ENCODE assay signal across 10 mouse cellular contexts in the genomic region with DNA sequence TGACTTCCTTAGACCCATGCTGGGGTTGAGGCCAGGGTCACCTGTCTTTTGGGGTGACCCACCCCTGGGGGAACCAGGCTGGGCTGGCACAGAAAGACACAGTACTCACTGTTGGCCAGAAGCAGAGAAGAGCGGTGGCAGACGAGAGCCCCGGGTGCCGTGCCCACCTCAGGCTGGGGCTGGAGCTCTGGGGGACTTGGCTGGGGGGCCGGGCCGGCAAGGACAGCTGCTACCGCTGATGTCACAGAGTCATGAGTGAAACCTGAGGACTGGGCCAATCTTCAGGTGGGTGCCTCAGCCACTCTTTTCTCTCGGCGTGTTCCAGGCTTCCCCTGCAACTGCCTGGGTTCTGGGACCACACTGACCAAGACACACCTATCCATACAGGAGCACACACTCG. TPM values are rescaled to one million over a fixed set of nuclear protein-coding genes. Genes with fewer than 3 reads are reported as not detected.
A peak's percentile ranks its signal among the peaks of the same experiment; 100 is the strongest.
DNase-seq lines count a peak whose midpoint lies in the region; ATAC-seq and TF ChIP-seq lines count a peak whose summit lies in the region.
"Had no signal": no experiment of that assay in that cellular context is flagged by ENCODE, and none has a peak within 500 bp of the region (broad histone marks: within the 10 kb centered on the region; RNA-seq: fewer than 3 reads in every experiment).

A gene (plus strand): TSS at position 107 of the 400 bp plus-strand sequence.

- no peak within 1 kb of the TSS for H3K27ac ChIP-seq in intestine, embryonic 14.5 days (ENCODE audit: low read depth)
- H3K27ac ChIP-seq in intestine, embryonic 16.5 days (ENCODE audit: low read length), result no peak within 1 kb of the TSS
- H3K27ac ChIP-seq in ES-E14 (ENCODE audit: insufficient read depth, low read depth, low read length, poor library complexity, severe bottlenecking), result no peak within 1 kb of the TSS
- H3K27ac ChIP-seq in intestine, embryonic 15.5 days, result no peak within 1 kb of the TSS

- no peak within 1 kb of the TSS for H3K4me3 ChIP-seq in intestine, embryonic 14.5 days (ENCODE audit: low read depth, low read length)
- H3K4me3 ChIP-seq in intestine, embryonic 16.5 days (ENCODE audit: low read length), result no peak within 1 kb of the TSS
- H3K4me3 ChIP-seq in E14TG2a.4 (replicated peaks; ENCODE audit: low read length) (peak within 1 kb of the TSS; percentile 39), ES-E14 (ENCODE audit: insufficient read depth in 1 of 2, low read depth in 1 of 2, low read length in 2 of 2, poor library complexity in 1 of 2, severe bottlenecking in 1 of 2) (peak within 1 kb of the TSS; percentile 19 to 30; a peak in 2 of 4 replicates)
- H3K4me3 ChIP-seq in intestine, embryonic 15.5 days (replicated peaks), result no peak within 1 kb of the TSS

- 62% methylated on average over 10 of the region's 10 CpGs for WGBS in intestine, embryonic 14.5 days
- 46% methylated on average over 10 of the region's 10 CpGs for WGBS in intestine, embryonic 16.5 days
- 49% methylated on average over 10 of the region's 10 CpGs for WGBS in intestine, embryonic 15.5 days

- H3K27me3 ChIP-seq in intestine, embryonic 14.5 days (replicated peaks; ENCODE audit: control insufficient read depth, insufficient read depth, low read length), result no peaks in the 10 kb centered on the region
- H3K27me3 ChIP-seq in intestine, embryonic 16.5 days (replicated peaks; ENCODE audit: control insufficient read depth, insufficient read depth, low read length), result no peaks in the 10 kb centered on the region
- H3K27me3 ChIP-seq in E14TG2a.4 (ENCODE audit: insufficient read depth, low read length), result peaks cover 13% of the 10 kb centered on the region
- no peaks in the 10 kb centered on the region for H3K27me3 ChIP-seq in intestine, embryonic 15.5 days (replicated peaks)

- ATAC-seq in intestine, embryonic 14.5 days (replicated peaks; ENCODE audit: low FRiP score, low TSS enrichment, low read depth), result no peak
- no peak for ATAC-seq in intestine, embryonic 16.5 days
- no peak for ATAC-seq in intestine, embryonic 15.5 days

- TF ChIP-seq CTCF in E14TG2a.4 (conservative IDR thresholded peaks at IDR 0.05; ENCODE audit: low read length), result no peak

- 0 out of 2 replicates have a peak, but pooled peaks cover 6% of the 10 kb centered on the region for H3K4me1 ChIP-seq in intestine, embryonic 14.5 days (replicated peaks; ENCODE audit: control insufficient read depth, insufficient read depth, low read length)
- H3K4me1 ChIP-seq in intestine, embryonic 16.5 days (ENCODE audit: control insufficient read depth, insufficient read depth, low read length), result no peaks in the 10 kb centered on the region
- H3K4me1 ChIP-seq in E14TG2a.4 (replicated peaks; ENCODE audit: low read depth, low read length), result peaks cover 19% of the 10 kb centered on the region; the same call in 1 of the 2 replicates
- peaks cover 0 to 9% of the 10 kb centered on the region in 2 experiments; a peak in 1 of 4 replicates for H3K4me1 ChIP-seq in ES-E14 (ENCODE audit: control insufficient read depth in 2 of 2, insufficient read depth in 2 of 2, low read length in 2 of 2, poor library complexity in 1 of 2)
- H3K4me1 ChIP-seq in intestine, embryonic 15.5 days (replicated peaks), result peaks cover 13% of the 10 kb centered on the region

- peak within 1 kb of the TSS; percentile 16; the same call in 1 of the 2 replicates for H3K9ac ChIP-seq in intestine, embryonic 14.5 days (ENCODE audit: low read length)
- H3K9ac ChIP-seq in intestine, embryonic 16.5 days (ENCODE audit: low read depth, low read length), result no peak within 1 kb of the TSS; the same call in 1 of the 2 replicates
- no peak within 1 kb of the TSS for H3K9ac ChIP-seq in ES-E14 (ENCODE audit: insufficient read depth, low read depth, low read length, poor library complexity, severe bottlenecking)
- H3K9ac ChIP-seq in intestine, embryonic 15.5 days, result no peak within 1 kb of the TSS

- no peak within 1 kb of the TSS for H3K4me2 ChIP-seq in intestine, embryonic 14.5 days (ENCODE audit: low read length)
- H3K4me2 ChIP-seq in intestine, embryonic 16.5 days (ENCODE audit: low read depth, low read length), result no peak within 1 kb of the TSS
- peak within 1 kb of the TSS; percentile 24; the same call in 1 of the 2 replicates for H3K4me2 ChIP-seq in intestine, embryonic 15.5 days (replicated peaks)

- H3K36me3 ChIP-seq in intestine, embryonic 14.5 days (ENCODE audit: control insufficient read depth, insufficient read depth, low read length), result no peaks in the 10 kb centered on the region
- H3K36me3 ChIP-seq in intestine, embryonic 16.5 days (ENCODE audit: control insufficient read depth, insufficient read depth, low read length), result no peaks in the 10 kb centered on the region
- H3K36me3 ChIP-seq in E14TG2a.4 (ENCODE audit: insufficient read depth, low read length) (no peaks in the 10 kb centered on the region), ES-E14 (ENCODE audit: control insufficient read depth, insufficient read depth, low read length, poor library complexity, severe bottlenecking) (no peaks in the 10 kb centered on the region)
- no peaks in the 10 kb centered on the region for H3K36me3 ChIP-seq in intestine, embryonic 15.5 days

- H3K9me3 ChIP-seq in intestine, embryonic 14.5 days (ENCODE audit: control insufficient read depth, low read length), result no peaks in the 10 kb centered on the region
- H3K9me3 ChIP-seq in intestine, embryonic 16.5 days (ENCODE audit: control insufficient read depth, low read length), result no peaks in the 10 kb centered on the region
- no peaks in the 10 kb centered on the region for H3K9me3 ChIP-seq in E14TG2a.4 (ENCODE audit: low read length)
- no peaks in the 10 kb centered on the region for H3K9me3 ChIP-seq in ES-E14 (ENCODE audit: control insufficient read depth, insufficient read depth, low read depth, low read length)
- H3K9me3 ChIP-seq in intestine, embryonic 15.5 days, result no peaks in the 10 kb centered on the region

- no peak for DNase-seq in intestine, embryonic 14.5 days (ENCODE audit: low spot score)
- DNase-seq in ES-E14 (ENCODE audit: low read depth, low spot score), result no peak
- no peak for DNase-seq in ovary, postnatal 36 days (ENCODE audit: low spot score)
- DNase-seq in thymus, postnatal 10 days (ENCODE audit: low spot score in 2 of 2), result no peak
- DNase-seq in kidney, postnatal 25 days, result no peak

- in situ Hi-C loops in ES-E14 (cut with MboI; ENCODE audit: low sequenced_read_pairs in 2 of 2, unreplicated experiment in 2 of 2), result no loop called here

TF ChIP-seq in ES-E14, 5 proteins besides CTCF, POLR2A, EP300 and RAD21:
- no peak for TF ChIP-seq HCFC1 (IDR thresholded peaks at IDR 0.05; ENCODE audit: borderline replicate concordance, insufficient read depth, low read length)
- TF ChIP-seq ZC3H11A (IDR thresholded peaks at IDR 0.05; ENCODE audit: borderline replicate concordance, low read depth, low read length), result no peak
- no peak for TF ChIP-seq ZNF384 (IDR thresholded peaks at IDR 0.05; ENCODE audit: low read depth, low read length)

RNA-seq across cellular contexts. Expression of the gene that starts here (rescaled TPM):
- polyA plus RNA-seq in intestine, embryonic 14.5 days (2014; fragmentation: Nextera tagmentation; extraction: Ambion mirVana), result 0.60 and 0.74 TPM in 2 replicates
- 0.53 and 0.54 TPM in 2 replicates for polyA plus RNA-seq in intestine, embryonic 16.5 days (2015; fragmentation: Nextera tagmentation; extraction: Ambion mirVana)
- not detected in 2 replicates for total RNA-seq in ES-E14 (2012; rRNA removed)
- 0.34 and 0.69 TPM in 2 replicates for polyA plus RNA-seq in intestine, embryonic 15.5 days (2015; fragmentation: Nextera tagmentation; extraction: Ambion mirVana)
- total RNA-seq: hematopoietic stem cell, adult 5-6 weeks; left cerebral cortex, adult 8-10 months had no signal

Comparison
In these comparisons a context has a peak if more than half of its experiments do, and no peak if none do; other contexts are left out.
1. H3K4me3 ChIP-seq: peak in E14TG2a.4 (single experiment) and ES-E14 (2 of 2); none in intestine, embryonic 14.5 days (single experiment), intestine, embryonic 16.5 days (single experiment) and intestine, embryonic 15.5 days (single experiment).